Mouse (Mus musculus): ENCODE measurements at regions not wholly inside any gene's neighbourhood (a gene's known extent, or its start where the extent isn't known, plus 50 kb on each side); places are given as distances from the start of the nearest gene placed in this dataset.
A peak's percentile ranks its signal among the peaks of the same experiment; 100 is the strongest.

DNA sequence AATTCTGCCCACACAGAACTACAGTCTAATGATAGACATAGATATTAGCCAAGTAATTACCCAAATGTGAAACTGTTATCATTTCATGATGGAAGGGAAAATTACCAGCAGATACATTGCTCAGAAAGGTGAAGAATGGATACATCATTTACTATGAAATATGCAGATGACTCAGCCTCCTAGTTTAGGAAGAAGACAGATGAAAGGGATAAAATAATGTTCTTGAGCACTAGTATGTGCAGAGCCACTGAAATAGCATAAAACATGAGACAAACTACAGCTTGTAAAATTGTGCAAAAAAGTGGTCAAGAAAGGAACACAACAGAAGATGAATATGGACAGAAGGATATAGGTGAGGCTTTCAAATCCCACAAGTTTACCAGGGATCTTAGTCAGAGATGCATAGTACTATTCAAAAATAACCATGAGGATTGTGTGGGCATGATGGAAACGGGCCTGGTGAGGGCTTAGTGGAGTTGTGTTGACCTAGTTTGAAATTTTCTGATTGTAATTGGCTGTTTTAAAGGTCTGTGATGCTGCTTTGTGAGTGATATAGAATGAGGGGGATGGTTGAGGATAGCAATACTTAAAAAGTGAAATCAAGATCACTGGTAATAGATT, 883.3 kb downstream of the Dnajb9 start:
- Histone ChIP-seq H3K4me1 (replicated peaks; ENCODE audit: control insufficient read depth, insufficient read depth, low read length) (no peaks in the 10 kb centered on the region), H3K9me3 (ENCODE audit: control insufficient read depth, low read length) (no peaks in the 10 kb centered on the region), H3K4me3 (replicated peaks; ENCODE audit: low read length) (no peak overlapping the region), H3K36me3 (replicated peaks; ENCODE audit: control insufficient read depth, insufficient read depth) (no peaks in the 10 kb centered on the region), H3K9ac (no peak overlapping the region), H3K27me3 (ENCODE audit: control insufficient read depth, insufficient read depth, low read length) (no peaks in the 10 kb centered on the region), H3K27ac (no peak overlapping the region), H3K4me2 (replicated peaks) (no peak overlapping the region)
- no peak for ATAC-seq (ENCODE audit: low FRiP score)
- 73% methylated on average over 1 of the region's 1 CpGs for WGBS
- no peak for DNase-seq (ENCODE audit: low spot score)

DNA sequence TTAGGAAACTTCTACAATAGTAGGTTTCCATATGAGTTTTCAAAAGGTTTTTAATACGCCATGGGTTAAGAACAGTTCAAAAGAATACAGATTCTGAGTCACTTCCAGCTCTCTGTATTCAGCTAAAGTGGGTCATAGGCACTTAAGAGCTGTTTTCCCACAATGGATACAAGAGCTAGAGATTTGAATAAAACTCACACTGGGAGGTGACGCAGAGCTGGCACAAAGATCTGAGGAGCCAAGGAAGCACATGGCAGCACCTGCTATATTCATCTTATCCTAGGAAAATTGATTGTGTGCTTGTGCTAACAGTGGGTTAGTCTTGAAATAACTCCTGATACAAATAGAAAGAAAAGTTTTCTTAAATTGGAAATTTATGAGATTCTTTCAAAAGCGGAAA, 899.8 kb downstream of the Dnajb9 start:
- WGBS: 81% methylated on average over 3 of the region's 3 CpGs

DNA sequence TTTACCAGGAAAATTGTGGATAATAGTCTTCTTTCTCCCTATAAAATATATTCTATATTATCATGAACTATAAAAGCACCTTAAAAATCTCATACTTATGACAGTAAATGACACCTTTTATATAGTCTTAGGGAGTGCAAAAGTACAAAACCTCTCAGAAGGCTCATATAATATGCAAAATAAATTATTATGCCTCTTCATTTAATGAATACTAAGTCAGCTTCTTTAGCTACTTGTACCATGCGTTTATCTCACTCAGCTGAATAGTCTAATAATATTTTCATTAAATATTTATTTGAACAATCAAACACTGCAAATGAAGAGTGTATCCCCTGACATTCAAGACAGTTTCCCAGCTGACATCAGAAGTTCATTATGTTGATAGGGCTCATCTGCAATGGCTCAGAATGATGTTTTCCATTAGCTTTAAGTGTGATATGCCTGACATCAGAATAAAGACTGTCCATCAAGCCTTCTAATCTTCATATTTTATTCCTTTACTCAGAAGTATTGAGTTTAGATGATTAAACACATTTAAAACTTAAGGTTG, 903.5 kb downstream of the Dnajb9 start:
- no peak overlapping the region for H3K27ac ChIP-seq
- H3K4me3 ChIP-seq (replicated peaks; ENCODE audit: low read length): no peak overlapping the region
- WGBS: 46% methylated on average over 1 of the region's 1 CpGs
- no peaks in the 10 kb centered on the region for H3K4me1 ChIP-seq (replicated peaks; ENCODE audit: control insufficient read depth, insufficient read depth, low read length)
- DNase-seq (ENCODE audit: low spot score) (no peak), ATAC-seq (ENCODE audit: low FRiP score) (no peak)
- H3K36me3 ChIP-seq (replicated peaks; ENCODE audit: control insufficient read depth, insufficient read depth): no peaks in the 10 kb centered on the region
- no peaks in the 10 kb centered on the region for H3K27me3 ChIP-seq (ENCODE audit: control insufficient read depth, insufficient read depth, low read length)
- H3K4me2 ChIP-seq (replicated peaks): no peak overlapping the region
- H3K9me3 ChIP-seq (ENCODE audit: control insufficient read depth, low read length): no peaks in the 10 kb centered on the region
- no peak overlapping the region for H3K9ac ChIP-seq

More for the DNA sequence above, 899.8 kb downstream of the Dnajb9 start:
- Histone ChIP-seq H3K9me3 (ENCODE audit: control insufficient read depth, low read length) (no peaks in the 10 kb centered on the region), H3K9ac (no peak overlapping the region), H3K4me1 (replicated peaks; ENCODE audit: control insufficient read depth, insufficient read depth, low read length) (no peaks in the 10 kb centered on the region), H3K4me2 (replicated peaks) (no peak overlapping the region), H3K4me3 (replicated peaks; ENCODE audit: low read length) (no peak overlapping the region), H3K27me3 (ENCODE audit: control insufficient read depth, insufficient read depth, low read length) (no peaks in the 10 kb centered on the region), H3K36me3 (replicated peaks; ENCODE audit: control insufficient read depth, insufficient read depth) (no peaks in the 10 kb centered on the region), H3K27ac (no peak overlapping the region)
- ATAC-seq (ENCODE audit: low FRiP score): no peak
- DNase-seq (ENCODE audit: low spot score): no peak

DNA sequence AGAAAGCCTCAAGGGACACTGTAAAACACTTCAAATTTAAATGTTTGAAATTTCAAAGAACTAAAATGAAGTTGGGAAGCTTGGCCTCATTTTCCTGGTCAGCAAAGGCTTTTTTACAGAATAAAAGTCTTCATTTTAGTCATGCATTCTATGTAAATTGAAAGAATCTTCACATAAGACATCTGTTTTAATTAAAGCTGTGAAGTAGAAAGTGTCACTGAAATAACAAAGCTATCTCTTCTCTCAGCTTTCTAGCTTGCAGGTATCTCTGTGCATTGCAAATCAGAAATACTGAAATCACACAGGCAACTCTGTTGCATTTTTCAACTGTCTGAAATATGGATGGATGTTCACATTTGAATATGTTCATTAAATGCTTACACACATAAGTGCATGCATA, 909.6 kb downstream of the Dnajb9 start:
- DNase-seq (ENCODE audit: low spot score) (no peak), ATAC-seq (ENCODE audit: low FRiP score) (no peak)
- no peak overlapping the region for H3K4me2 ChIP-seq (replicated peaks)
- H3K4me1 ChIP-seq (replicated peaks; ENCODE audit: control insufficient read depth, insufficient read depth, low read length): no peaks in the 10 kb centered on the region
- no peaks in the 10 kb centered on the region for H3K9me3 ChIP-seq (ENCODE audit: control insufficient read depth, low read length)
- H3K4me3 ChIP-seq (replicated peaks; ENCODE audit: low read length): no peak overlapping the region
- H3K27ac ChIP-seq: no peak overlapping the region
- H3K36me3 ChIP-seq (replicated peaks; ENCODE audit: control insufficient read depth, insufficient read depth): no peaks in the 10 kb centered on the region
- H3K27me3 ChIP-seq (ENCODE audit: control insufficient read depth, insufficient read depth, low read length): no peaks in the 10 kb centered on the region
- no peak overlapping the region for H3K9ac ChIP-seq

DNA sequence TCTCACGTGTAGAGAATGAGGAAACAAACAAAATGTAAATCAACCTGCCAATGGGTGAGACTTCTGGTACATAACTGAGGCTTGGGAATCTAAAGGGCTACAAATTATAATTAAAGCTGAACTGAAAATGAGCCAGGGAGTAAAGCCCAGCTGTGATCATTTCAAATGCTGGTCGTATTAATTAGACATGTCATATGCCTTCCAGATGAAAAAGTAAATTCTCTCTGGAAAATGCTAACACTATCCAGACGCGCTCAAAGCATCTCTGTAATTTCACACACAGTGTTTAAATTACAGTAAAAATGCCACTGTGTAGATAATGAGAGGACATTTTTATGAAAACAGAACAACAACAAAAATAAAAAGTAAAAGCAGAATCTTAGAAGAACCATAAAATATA, 929.7 kb downstream of the Dnajb9 start:
- no peak overlapping the region for H3K4me3 ChIP-seq (replicated peaks; ENCODE audit: low read length)
- no peaks in the 10 kb centered on the region for H3K4me1 ChIP-seq (replicated peaks; ENCODE audit: control insufficient read depth, insufficient read depth, low read length)
- H3K9me3 ChIP-seq (ENCODE audit: control insufficient read depth, low read length): no peaks in the 10 kb centered on the region
- WGBS: 41% methylated on average over 4 of the region's 4 CpGs
- H3K27me3 ChIP-seq (ENCODE audit: control insufficient read depth, insufficient read depth, low read length): no peaks in the 10 kb centered on the region
- DNase-seq (ENCODE audit: low spot score) (no peak), ATAC-seq (ENCODE audit: low FRiP score) (0 out of 2 replicates have a peak, but pooled peaks have one; percentile 31)
- H3K9ac ChIP-seq: no peak overlapping the region
- H3K27ac ChIP-seq: no peak overlapping the region
- H3K36me3 ChIP-seq (replicated peaks; ENCODE audit: control insufficient read depth, insufficient read depth): no peaks in the 10 kb centered on the region
- H3K4me2 ChIP-seq (replicated peaks): no peak overlapping the region

DNA sequence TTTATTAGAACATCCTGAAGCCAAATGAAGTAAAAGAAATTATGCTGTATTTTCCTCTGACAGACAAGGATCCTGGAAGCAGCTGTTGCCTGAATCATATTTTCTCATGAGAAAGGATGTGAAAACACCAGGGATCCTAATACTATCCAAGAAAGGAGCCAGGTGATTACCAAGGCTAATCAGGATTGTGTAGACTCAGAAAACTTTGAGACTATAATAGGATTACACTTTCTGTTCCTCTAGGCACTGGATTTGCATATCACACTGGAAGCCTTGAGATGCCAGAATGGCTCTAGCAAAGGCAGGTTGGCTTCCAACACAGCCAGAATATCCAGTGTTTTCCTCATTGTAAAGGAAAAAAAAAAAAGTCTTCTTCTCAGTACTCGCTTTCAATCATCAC, 945.1 kb downstream of the Dnajb9 start:
- 64% methylated on average over 1 of the region's 1 CpGs for WGBS
- Histone ChIP-seq H3K4me3 (replicated peaks; ENCODE audit: low read length) (no peak overlapping the region), H3K27ac (no peak overlapping the region), H3K4me1 (replicated peaks; ENCODE audit: control insufficient read depth, insufficient read depth, low read length) (0 out of 2 replicates have a peak, but pooled peaks cover 3% of the 10 kb centered on the region), H3K27me3 (ENCODE audit: control insufficient read depth, insufficient read depth, low read length) (no peaks in the 10 kb centered on the region), H3K9ac (no peak overlapping the region), H3K4me2 (replicated peaks) (no peak overlapping the region), H3K36me3 (replicated peaks; ENCODE audit: control insufficient read depth, insufficient read depth) (no peaks in the 10 kb centered on the region), H3K9me3 (ENCODE audit: control insufficient read depth, low read length) (no peaks in the 10 kb centered on the region)
- no peak for DNase-seq (ENCODE audit: low spot score)
- ATAC-seq (ENCODE audit: low FRiP score): no peak

DNA sequence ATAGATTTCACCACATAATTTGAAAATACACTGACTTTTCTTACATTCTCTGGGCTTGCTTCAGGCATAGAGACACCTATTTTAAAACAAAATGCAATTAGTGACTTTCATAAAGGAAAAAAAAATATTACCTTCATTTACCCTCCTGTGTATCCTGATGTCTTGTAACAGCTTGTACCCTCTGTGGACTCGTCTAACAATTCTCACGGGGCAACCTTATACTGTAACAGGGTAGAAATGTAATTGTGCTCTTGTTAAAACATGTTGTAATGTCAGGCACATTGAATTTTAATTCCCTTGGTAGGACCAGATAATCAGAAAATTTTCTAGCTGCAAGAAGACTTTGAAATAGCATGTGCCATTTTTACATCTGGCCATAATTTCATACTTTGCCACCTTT, 946.3 kb downstream of the Dnajb9 start:
- H3K27ac ChIP-seq: no peak overlapping the region
- H3K4me1 ChIP-seq (replicated peaks; ENCODE audit: control insufficient read depth, insufficient read depth, low read length): 0 out of 2 replicates have a peak, but pooled peaks cover 3% of the 10 kb centered on the region
- DNase-seq (ENCODE audit: low spot score) (no peak), ATAC-seq (ENCODE audit: low FRiP score) (no peak)
- no peak overlapping the region for H3K9ac ChIP-seq
- H3K36me3 ChIP-seq (replicated peaks; ENCODE audit: control insufficient read depth, insufficient read depth): no peaks in the 10 kb centered on the region
- H3K4me2 ChIP-seq (replicated peaks): no peak overlapping the region
- no peaks in the 10 kb centered on the region for H3K27me3 ChIP-seq (ENCODE audit: control insufficient read depth, insufficient read depth, low read length)
- H3K4me3 ChIP-seq (replicated peaks; ENCODE audit: low read length): no peak overlapping the region
- WGBS: 64% methylated on average over 2 of the region's 2 CpGs
- no peaks in the 10 kb centered on the region for H3K9me3 ChIP-seq (ENCODE audit: control insufficient read depth, low read length)

DNA sequence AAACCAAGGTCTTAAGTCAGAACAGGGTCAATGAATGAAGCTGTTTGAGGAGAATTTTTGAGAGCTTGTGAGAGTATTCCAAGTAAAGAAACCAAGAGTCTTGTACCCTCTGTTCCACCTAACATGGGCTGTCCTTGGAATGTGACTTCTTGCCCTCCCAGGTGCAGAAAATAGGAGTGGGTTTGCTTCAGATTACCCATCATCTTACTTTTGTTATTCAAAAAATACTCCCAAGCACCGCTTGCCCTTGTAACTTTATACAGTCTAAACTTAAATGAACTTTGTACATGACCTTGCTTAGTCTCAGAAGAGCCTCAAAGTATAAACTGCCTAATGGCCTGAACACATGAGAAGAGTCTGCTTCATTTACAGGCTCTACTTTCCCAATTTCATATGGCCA, 984.2 kb downstream of the Dnajb9 start:
- H3K36me3 ChIP-seq (replicated peaks; ENCODE audit: control insufficient read depth, insufficient read depth): no peaks in the 10 kb centered on the region
- 0 out of 2 replicates have a peak, but pooled peaks cover 3% of the 10 kb centered on the region for H3K4me1 ChIP-seq (replicated peaks; ENCODE audit: control insufficient read depth, insufficient read depth, low read length)
- H3K9me3 ChIP-seq (ENCODE audit: control insufficient read depth, low read length): no peaks in the 10 kb centered on the region
- ATAC-seq (ENCODE audit: low FRiP score) (no peak), DNase-seq (ENCODE audit: low spot score) (no peak)
- H3K9ac ChIP-seq: no peak overlapping the region
- H3K4me2 ChIP-seq (replicated peaks): no peak overlapping the region
- H3K4me3 ChIP-seq (replicated peaks; ENCODE audit: low read length): no peak overlapping the region
- H3K27ac ChIP-seq: no peak overlapping the region
- no peaks in the 10 kb centered on the region for H3K27me3 ChIP-seq (ENCODE audit: control insufficient read depth, insufficient read depth, low read length)
- WGBS: 56% methylated on average over 1 of the region's 1 CpGs

DNA sequence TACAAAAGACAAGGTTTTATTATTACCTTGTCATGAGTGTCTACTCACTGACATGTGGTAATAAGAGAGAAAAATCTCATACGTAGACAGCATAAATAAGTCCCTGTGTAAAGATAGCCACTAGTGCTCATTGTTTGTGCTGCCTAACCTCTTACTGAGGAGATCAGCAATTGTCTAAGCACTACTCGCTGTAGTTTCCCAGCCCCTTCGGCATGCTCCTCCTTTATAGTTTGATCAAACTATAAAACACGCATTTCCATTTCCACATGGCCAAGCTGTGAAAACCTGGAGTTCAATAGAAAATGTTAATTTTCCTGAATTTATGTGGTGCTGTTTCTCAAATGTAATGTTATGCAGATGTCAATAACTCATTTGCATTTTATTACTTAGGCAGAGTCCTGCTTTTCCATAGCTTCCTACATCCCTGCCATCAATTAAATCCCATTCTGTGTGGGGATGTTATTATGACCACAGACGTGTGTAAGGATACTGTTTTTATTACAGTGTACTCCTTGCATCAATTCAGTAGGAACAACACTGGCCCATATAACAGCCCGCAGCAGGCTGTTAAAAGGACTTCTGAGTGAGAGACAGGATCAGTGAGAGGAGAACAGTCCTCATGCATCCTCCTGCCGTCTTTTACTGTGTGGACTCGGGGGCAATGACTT, 986.2 kb downstream of the Dnajb9 start:
- WGBS: 54% methylated on average over 8 of the region's 8 CpGs
- Histone ChIP-seq H3K9me3 (ENCODE audit: control insufficient read depth, low read length) (no peaks in the 10 kb centered on the region), H3K4me1 (replicated peaks; ENCODE audit: control insufficient read depth, insufficient read depth, low read length) (0 out of 2 replicates have a peak, but pooled peaks cover 3% of the 10 kb centered on the region), H3K9ac (no peak overlapping the region), H3K27ac (no peak overlapping the region), H3K36me3 (replicated peaks; ENCODE audit: control insufficient read depth, insufficient read depth) (no peaks in the 10 kb centered on the region), H3K4me3 (replicated peaks; ENCODE audit: low read length) (no peak overlapping the region), H3K4me2 (replicated peaks) (no peak overlapping the region), H3K27me3 (ENCODE audit: control insufficient read depth, insufficient read depth, low read length) (no peaks in the 10 kb centered on the region)
- ATAC-seq (ENCODE audit: low FRiP score) (no peak), DNase-seq (ENCODE audit: low spot score) (no peak)
